Mouse (Mus musculus) cerebellum, adult 9-11 months (tissue): ENCODE data around the gene Vmn1r118.
"Not testable (repeated sequence)": the region's sequence is repeated elsewhere in the genome, so short reads cannot be mapped to it uniquely, and the experiment has no call there.

Source experiments
- DNase-seq: peaks from one replicate; pipeline ENCODE4 v3.0.0; 2022

Vmn1r118 gene

GRCm38 (mm10) chr7:20912247-20912646 is at the start of gene Vmn1r118:
Vmn1r118 (minus strand) TSS chr7:20912347.
- DNase-seq: not testable (repeated sequence)

GRCm38 (mm10) chr7:20884021-20884420 is 28.1 kb downstream of the Vmn1r118 start, which contains the start of gene Vmn1r117:
Vmn1r117 (minus strand) TSS chr7:20884121.
- DNase-seq: not testable (repeated sequence)

- DNase-seq: not testable (repeated sequence)
Measured at GRCm38 (mm10) chr7:20871956-20872355, 40.2 kb downstream of the Vmn1r118 start, which contains the start of gene Vmn1r116. Vmn1r116 (plus strand) TSS chr7:20872256.
